Mouse (Mus musculus) cortical plate, adult 2 months (tissue): ENCODE measurements around the gene Gsk3a. TPM values are rescaled to one million over a fixed set of nuclear protein-coding genes. Genes with fewer than 3 reads are reported as not detected.

Source experiments
- H3K27ac ChIP-seq: fragments of 200-500 bp; 2 replicates; pipeline ENCODE4 v1.5.1; 2012; ENCODE audit warnings: low read length, control low read depth, inconsistent platforms; ENCODE audit not compliant: insufficient read depth
- H3K4me1 ChIP-seq: fragments of 200-500 bp; 2 replicates; pipeline ENCODE4 v1.6.1; 2011; ENCODE audit warnings: low read length; ENCODE audit not compliant: control insufficient read depth, insufficient read depth
- H3K4me3 ChIP-seq: fragments of 200-500 bp; 2 replicates; pipeline ENCODE4 v1.5.1; 2011; ENCODE audit warnings: mild to moderate bottlenecking, low read length, control low read depth; ENCODE audit not compliant: insufficient read depth
- CTCF ChIP-seq: fragments of 200-500 bp; IDR thresholded peaks from 2 replicates; pipeline ENCODE4 v1.5.1; 2011; ENCODE audit warnings: mild to moderate bottlenecking, control low read depth, low read length; ENCODE audit not compliant: insufficient read depth; ENCODE audit errors: extremely low read depth
- POLR2A ChIP-seq: fragments of 200-500 bp; IDR thresholded peaks from 2 replicates; pipeline ENCODE4 v1.6.1; 2011; ENCODE audit warnings: mild to moderate bottlenecking, low read length, control low read depth; ENCODE audit not compliant: insufficient read depth; ENCODE audit errors: extremely low read depth
- polyA plus RNA-seq: library from polyadenylated mRNA; depleted of rRNA; stranded (reverse); fragments of >200 nt; gene quantifications from 2 replicates; pipeline ENCODE4 v1.2.3, GENCODE M21; 2012

Gene Gsk3a
- polyA plus RNA-seq, 1 experiment, result 287 TPM

DNA sequence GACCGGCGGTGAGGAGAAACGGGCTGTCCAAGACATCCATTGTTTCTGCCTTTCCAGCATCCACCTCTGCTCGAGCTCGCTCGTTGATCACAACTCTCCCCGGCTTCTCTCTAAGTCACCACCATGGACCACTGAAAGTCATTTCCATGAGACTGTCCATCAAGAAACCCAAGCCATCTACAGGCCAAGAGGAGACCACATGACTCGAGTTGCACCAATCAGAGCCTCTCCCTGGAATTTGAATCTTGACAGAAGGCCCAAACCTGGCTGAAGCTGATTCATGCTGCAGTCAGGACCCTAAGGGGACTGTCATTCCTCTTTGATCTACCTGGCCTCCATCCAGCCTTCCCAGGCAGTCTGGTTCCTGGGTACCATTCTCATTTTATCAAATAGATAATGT is 45.5 kb downstream of the Gsk3a start:
- TF ChIP-seq CTCF (no peak), POLR2A (no peak)
- Histone ChIP-seq H3K4me1 (no peaks in the 10 kb centered on the region), H3K4me3 (no peak overlapping the region), H3K27ac (no peak overlapping the region)

GRCm38 (mm10) chr7:25190806-25191205 is 46.8 kb downstream of the Gsk3a start:
- H3K4me1 ChIP-seq, result no peaks in the 10 kb centered on the region
- H3K27ac ChIP-seq, result no peak overlapping the region
- TF ChIP-seq CTCF, result no peak
- H3K4me3 ChIP-seq, result no peak overlapping the region

DNA sequence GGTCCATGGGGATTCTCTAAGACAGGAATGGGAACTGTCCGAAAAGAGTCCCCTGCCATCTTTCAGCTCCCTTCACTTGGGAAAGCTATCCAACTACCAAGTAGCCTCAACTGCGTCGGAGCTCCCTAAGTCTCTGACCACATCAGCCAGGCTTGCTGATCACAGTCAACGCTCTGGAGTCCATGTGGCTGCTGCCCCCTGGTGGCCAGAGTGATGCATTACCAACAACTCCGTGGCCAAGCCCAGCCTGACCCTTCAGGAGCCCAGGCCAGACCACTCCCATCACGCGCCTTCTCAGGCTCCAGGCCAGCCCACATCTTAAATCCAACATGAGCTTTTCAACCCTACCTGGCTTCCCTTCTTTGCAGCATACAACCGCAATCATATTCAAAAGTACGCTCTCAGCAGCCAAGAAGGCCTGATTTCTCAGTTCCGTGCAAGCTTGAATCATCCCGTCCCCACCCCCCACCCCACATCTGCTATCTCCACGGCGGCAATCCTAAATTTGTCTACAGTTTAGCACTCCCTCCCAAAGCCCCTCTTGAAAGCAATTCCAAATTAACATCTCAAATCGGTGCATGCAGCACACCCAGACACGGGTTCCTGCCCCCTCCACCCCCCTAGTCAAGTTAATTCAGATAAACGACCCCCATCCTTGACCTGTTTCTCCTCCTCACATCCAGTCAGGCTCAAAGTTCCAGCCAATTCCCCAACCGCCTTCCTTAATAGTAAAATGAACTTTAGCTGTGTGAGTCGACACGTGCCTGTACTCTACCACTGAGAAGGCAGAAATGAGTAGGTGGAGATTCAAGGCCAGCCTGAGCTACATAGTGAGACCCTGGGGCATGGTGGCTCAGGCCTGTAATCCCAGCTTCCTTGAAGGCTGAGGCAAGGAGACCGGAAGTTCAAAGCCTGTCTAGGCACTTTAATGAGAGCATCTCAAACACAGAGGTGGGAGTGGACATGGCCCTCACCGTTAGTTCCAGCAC is 49.7 kb downstream of the Gsk3a start:
- TF ChIP-seq CTCF (peak; percentile 96), POLR2A (no peak)
- H3K4me1 ChIP-seq, result no peaks in the 10 kb centered on the region
- no peak overlapping the region for H3K27ac ChIP-seq
- no peak overlapping the region for H3K4me3 ChIP-seq

DNA sequence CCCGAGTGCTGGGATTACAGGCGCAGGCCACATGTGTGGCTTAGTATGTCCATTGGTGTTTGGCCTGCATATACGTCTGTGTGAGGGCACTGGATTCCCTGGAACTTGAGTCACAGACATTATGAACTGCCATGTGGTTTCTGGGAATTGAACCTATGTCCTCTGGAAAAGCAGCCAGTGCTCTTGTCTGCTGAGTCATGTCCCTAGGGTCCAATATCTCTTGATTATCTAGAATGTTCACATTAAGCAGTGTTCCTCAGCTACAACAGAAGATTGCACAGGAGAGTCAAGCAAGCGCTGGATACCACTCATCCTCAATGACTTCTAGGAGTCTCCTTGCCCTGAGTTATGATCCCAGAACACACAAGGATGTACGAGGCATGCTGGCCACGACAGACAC is 53.6 kb downstream of the Gsk3a start:
- no peaks in the 10 kb centered on the region; the same call in 1 of the 2 replicates for H3K4me1 ChIP-seq
- no peak overlapping the region for H3K27ac ChIP-seq
- no peak overlapping the region for H3K4me3 ChIP-seq
- TF ChIP-seq CTCF (no peak), POLR2A (no peak)

DNA sequence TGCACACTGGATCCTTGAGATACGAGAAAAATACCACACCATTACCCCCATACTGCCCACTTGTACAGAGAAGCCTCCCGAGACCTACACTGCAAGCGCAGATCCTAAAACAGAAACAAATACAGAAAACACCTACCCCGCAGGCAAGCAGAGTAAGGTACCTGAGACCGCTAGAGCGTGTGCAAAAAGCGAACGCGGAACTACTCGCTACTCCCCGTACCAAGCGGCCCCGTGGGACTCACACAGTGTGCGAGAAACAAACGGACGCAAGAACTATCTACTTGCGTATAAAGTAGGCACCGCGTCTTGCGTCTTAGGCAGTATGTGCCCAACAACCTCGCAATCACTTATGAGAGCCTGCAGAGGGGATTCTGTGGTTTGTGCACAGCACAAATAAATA is 55.8 kb downstream of the Gsk3a start:
- Histone ChIP-seq H3K27ac (no peak overlapping the region), H3K4me3 (peak overlapping the region; percentile 8; the same call in 1 of the 2 replicates), H3K4me1 (no peaks in the 10 kb centered on the region; the same call in 1 of the 2 replicates)
- TF ChIP-seq CTCF (no peak), POLR2A (no peak)

DNA sequence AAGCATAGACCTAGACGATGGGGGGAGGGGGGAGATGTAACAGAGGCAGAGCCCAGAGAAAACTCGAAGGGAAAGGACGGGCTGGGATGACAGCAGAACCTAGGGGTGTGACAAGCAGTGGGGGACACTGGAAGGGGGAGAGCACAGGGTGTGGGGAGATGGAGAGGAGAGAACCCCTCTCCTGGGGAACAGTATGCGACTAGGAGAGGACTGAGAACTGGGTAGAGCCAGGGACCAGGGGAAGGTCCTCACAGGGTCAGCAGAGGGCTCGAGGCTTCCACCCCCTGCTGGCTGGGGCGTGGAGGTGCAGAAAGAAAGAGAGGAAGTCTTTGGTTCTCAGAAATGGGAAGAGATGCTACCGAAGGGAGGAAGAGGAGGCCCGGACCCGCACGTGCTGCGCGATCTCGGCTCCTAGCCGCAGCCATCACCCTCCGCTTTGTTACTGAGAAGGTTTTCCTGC is 56.3 kb downstream of the Gsk3a start:
- Histone ChIP-seq H3K27ac (no peak overlapping the region), H3K4me1 (no peaks in the 10 kb centered on the region; the same call in 1 of the 2 replicates), H3K4me3 (peak overlapping the region; percentile 8; the same call in 1 of the 2 replicates)
- peak; percentile 47 for TF ChIP-seq CTCF
- TF ChIP-seq POLR2A, result no peak

GRCm38 (mm10) chr7:25180512-25180911 is 57.1 kb downstream of the Gsk3a start:
- Histone ChIP-seq H3K27ac (no peak overlapping the region; the same call in 1 of the 2 replicates), H3K4me1 (no peaks in the 10 kb centered on the region; the same call in 1 of the 2 replicates), H3K4me3 (peak overlapping the region; percentile 66; the same call in 1 of the 2 replicates)
- TF ChIP-seq POLR2A, result no peak
- no peak for TF ChIP-seq CTCF

DNA sequence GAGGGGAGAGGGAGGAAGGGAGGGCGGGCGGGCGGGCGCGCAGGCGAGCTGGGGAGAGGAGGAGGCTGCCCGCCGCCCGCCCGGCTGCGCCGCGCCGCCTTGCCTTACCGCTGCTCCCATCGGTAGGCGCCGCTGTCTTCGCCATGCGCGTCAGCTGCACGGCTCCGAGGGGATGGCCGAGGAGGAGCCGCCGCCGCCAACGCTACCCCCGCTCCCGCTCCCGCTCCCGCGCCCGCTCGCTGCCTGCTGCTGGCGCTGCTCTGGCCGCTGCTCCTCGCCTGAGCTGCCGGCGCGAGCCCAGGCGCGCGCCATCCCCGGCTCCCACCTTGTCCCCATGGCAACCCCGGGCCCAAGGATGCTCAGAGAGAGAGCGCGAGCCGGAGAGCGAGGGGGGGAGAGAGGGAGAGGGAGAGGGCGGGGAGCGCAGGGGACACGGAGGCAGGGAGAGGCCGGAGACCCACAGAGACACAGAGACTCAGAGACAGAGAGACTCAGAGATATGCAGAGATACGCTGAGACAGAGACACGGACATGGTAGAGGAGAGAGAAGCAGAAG is 58.0 kb downstream of the Gsk3a start, which contains the start of gene Pou2f2:
Gene Pou2f2, minus strand, starts transcription at position 121 of the 556 bp plus-strand sequence.
- peak within 1 kb of the TSS; percentile 66 for H3K4me3 ChIP-seq
- peak within 1 kb of the TSS; percentile 98 for H3K27ac ChIP-seq
- H3K4me1 ChIP-seq, result no peaks in the 10 kb centered on the region; the same call in 1 of the 2 replicates
- TF ChIP-seq POLR2A (no peak), CTCF (no peak)

- H3K27ac ChIP-seq, result peak overlapping the region; percentile 98
- H3K4me1 ChIP-seq, result no peaks in the 10 kb centered on the region; the same call in 1 of the 2 replicates
- peak overlapping the region; percentile 66 for H3K4me3 ChIP-seq
- peak; percentile 19; the same call in 1 of the 2 replicates for TF ChIP-seq POLR2A
- TF ChIP-seq CTCF, result no peak
Measured at GRCm38 (mm10) chr7:25178787-25179605, 58.7 kb downstream of the Gsk3a start.
